Mouse (Mus musculus) cerebellum, adult 9-11 months (tissue): ENCODE measurements around the gene Prkd2.

Experiments
- DNase-seq: peaks from one replicate; pipeline ENCODE4 v3.0.0; 2022

Gene Prkd2

DNA sequence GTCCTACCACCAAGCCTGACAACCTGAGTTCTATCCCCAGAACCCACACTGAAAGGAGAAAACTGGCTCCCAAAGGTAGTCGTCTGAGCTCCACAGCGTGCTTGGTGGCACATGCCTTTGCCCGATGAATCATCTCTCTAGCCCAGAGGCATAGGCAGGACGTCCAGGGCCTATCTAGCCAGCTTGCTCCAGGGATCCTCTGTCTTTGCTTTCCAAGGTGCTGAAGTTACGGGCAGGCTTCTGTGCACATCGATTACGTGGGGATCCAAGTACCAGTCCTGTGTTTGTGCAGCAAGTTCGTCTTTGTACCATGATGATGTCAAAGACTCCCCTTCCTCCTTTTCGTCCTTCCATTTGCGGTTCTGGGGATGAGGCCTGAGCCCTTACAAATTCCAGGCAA lies 28.9 kb downstream of the Prkd2 start:
- DNase-seq, result no peak

DNA sequence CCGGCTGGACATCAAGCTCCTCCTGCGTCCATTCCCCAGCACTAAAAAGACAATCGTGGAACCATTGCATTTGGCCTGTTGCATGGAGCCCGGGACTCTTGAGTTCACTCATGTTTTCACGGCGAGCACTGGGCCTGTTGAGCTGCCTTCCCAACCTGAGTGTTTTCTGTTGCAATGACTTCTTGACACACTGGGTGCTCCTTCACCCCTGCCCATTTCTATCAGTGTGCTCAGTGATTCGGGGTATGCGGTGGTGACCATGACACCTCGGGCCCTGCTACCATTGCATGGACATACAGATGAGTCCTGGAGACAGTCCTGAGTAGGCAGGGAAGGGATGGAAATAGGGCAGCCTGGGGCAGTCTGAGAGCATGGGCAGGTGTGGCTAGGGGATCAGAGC lies 29.8 kb downstream of the Prkd2 start:
- no peak for DNase-seq

GRCm38 (mm10) chr7:16873392-16873791 lies 30.7 kb downstream of the Prkd2 start:
- no peak for DNase-seq

GRCm38 (mm10) chr7:16874190-16874589 lies 31.5 kb downstream of the Prkd2 start:
- DNase-seq, result peak; percentile 85

GRCm38 (mm10) chr7:16874756-16875309 lies 32.1 kb downstream of the Prkd2 start:
- DNase-seq, result peak; percentile 100

- no peak for DNase-seq
These were observed 32.4 kb downstream of the Prkd2 start, which contains the start of gene Dact3 for GRCm38 (mm10) chr7:16875310-16875325. Dact3 (plus strand) TSS chr7:16875317.

- no peak for DNase-seq
These were observed 32.6 kb downstream of the Prkd2 start for GRCm38 (mm10) chr7:16875326-16875725.

DNA sequence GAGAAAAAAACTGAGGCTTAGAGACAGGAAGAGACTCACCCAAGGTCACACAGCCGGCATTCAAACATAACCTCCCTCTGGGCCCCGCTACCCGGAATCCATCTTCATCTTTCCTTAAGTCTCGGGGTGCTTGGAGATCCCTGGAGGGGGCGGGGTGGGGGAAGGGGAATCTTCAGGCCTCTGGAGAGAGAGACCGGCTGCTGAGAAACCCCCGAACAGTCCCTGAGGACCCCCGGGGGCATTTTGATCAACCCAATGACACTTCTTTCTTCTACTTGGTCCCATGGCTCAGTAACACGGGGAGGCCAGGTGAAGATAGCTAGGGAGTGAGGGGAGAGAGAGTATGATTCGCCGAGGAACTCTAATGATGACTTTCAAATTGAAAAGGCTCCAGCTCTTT lies 33.3 kb downstream of the Prkd2 start:
- peak; percentile 50 for DNase-seq

DNA sequence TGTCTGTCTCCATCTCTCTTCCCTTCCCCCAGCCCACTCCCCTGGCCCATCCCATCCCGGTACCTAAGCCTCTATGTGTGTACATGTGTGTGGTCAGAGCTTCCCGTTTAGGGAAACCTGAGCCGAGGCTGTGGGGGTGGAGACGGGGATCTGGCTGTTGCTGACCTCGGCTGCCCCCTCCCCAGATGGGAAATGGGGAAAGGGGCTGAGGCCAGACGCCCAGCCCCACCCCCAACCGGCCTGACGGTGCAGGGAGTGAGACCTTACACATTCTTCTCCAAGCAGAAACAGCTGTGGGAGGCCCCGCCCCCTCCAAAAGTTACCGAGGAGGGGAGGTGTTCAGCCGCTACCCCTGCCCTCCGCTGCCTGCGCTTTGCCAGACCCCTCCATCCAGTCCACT lies 33.9 kb downstream of the Prkd2 start:
- peak; percentile 80 for DNase-seq

DNA sequence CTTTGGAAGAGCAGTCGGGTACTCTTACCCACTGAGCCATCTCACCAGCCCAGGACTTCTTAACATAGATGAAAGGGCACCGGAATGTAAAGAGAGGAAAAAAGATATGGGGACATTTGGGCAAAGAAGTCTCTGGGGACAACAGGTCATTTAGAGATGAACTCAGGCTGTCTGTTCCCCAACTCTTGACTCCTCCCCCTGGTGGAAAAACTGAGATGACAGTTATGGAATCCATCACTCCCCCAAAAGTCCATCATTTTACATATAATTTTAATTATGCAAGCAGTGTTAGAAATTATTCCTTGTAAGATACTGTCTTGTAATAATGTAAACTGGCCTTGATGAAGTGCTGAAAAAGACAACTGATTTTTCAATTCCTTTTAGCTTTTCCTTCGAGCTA lies 35.0 kb downstream of the Prkd2 start:
- no peak for DNase-seq

DNA sequence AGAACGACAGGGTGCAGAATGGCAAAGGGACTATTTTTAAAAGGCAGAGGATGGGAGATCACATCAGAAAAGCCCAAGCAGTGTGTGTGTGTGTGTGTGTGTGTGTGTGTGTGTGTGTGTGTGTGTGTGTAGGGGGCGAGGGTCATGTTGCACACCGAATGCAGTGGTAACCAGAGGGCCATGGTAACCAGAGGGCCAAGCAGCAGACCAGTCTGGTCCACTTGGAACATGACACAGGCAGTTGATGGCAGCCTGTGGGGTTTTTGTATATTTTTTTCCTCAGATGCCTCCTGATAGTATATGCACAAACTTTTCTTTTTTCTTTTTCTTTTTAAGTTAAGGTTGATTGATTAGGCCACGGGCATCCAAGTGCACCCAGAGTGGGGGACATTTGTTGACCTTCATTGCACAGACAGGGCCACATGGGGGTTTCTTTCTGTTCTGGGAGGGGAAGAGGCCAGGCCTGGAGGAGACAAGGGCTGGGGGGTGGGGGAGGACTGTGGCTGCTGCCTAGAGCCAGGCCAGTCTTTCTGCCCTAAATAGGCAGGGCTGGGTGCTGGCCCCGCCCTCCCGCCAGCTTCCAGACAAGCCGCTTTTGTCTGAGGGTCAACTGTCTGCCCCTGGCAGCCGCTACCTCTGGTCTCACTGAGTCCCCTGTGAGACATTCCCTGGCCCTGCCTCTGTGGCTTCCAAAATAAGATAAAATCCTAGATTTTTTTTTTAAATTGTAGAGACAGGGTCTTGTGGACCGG lies 37.3 kb downstream of the Prkd2 start:
- DNase-seq, result no peak

DNA sequence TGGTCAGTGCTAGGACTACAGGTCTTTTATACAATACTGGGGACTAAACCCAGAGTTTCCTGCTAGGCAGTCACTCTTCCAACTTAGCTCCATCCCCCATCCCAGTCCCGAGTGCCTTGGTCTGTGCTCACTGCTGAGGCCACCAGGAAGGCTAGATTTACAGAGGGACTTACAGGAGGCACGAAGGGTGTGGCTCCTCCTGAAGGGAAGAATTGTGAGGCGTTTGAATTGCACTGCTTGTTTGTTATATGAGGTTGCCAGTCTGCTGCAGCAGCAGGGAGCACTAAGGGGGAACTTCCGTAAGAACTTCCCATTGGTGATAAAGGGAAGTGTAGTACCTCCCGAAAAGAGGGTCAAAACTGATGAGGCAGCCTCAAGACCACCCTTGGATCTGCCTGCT lies 37.9 kb downstream of the Prkd2 start:
- DNase-seq, result no peak

GRCm38 (mm10) chr7:16883162-16883561 lies 40.5 kb downstream of the Prkd2 start:
- no peak for DNase-seq

DNA sequence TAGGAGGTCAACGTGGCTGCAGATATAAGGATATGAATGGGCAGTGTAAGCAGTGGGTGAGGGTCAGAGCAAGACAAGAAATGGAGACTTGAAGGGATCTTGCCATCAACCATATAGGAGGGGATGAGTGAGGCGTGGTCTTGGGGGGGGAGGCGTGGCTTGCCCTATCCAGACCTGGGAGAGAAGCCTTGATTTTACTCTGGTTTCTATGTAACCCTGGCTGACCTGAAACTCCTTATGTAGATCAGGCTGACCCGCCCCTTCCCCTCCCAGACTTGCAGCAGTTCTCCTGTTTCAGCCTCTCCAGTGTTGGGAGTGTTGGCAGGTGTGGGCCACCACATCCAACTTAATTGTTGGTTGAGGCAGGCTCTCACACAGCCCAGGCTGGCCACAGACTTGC lies 41.6 kb downstream of the Prkd2 start:
- DNase-seq, result no peak

GRCm38 (mm10) chr7:16885271-16885776 lies 42.6 kb downstream of the Prkd2 start:
- no peak for DNase-seq

DNA sequence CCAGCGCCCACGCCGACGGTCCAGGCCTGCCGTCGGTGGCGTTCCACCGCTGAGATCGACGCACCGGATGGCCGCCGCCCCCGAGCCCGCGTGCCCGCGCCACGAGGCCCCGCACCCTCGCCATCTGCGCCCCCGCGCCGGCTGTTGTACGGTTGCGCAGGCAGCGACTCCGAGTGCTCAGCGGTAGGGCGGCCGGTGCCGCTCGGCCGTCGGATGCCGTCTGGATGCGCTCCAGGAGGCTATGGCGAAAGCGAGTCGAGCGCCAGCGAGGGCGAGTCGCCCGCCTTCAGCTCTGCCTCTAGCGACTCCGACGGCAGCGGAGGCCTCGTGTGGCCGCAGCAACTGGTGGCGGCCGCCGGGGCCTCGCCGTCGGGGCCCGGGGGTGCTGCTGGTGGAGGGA lies 43.2 kb downstream of the Prkd2 start:
- no peak for DNase-seq

DNA sequence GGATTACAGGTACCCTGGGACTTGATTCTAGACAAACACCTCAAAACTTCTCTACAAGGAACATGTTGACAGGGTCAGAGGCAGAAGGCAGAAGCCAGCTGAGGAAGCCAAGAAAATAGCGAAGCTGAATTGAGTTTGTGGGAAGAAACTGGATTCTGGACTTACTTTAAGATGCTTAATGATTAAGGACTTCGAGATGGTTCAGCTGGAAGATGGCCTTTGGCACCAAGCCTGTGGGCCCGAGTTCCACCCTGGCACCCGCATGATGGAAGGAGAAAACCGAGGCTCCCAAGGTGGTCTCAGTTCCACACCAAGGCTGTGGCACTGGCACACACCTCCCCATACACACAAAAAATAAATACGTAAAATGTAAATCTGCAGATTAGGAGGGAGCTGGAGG lies 47.8 kb downstream of the Prkd2 start:
- DNase-seq, result peak; percentile 41

GRCm38 (mm10) chr7:16890944-16891343 lies 48.2 kb downstream of the Prkd2 start:
- DNase-seq, result peak; percentile 47

DNA sequence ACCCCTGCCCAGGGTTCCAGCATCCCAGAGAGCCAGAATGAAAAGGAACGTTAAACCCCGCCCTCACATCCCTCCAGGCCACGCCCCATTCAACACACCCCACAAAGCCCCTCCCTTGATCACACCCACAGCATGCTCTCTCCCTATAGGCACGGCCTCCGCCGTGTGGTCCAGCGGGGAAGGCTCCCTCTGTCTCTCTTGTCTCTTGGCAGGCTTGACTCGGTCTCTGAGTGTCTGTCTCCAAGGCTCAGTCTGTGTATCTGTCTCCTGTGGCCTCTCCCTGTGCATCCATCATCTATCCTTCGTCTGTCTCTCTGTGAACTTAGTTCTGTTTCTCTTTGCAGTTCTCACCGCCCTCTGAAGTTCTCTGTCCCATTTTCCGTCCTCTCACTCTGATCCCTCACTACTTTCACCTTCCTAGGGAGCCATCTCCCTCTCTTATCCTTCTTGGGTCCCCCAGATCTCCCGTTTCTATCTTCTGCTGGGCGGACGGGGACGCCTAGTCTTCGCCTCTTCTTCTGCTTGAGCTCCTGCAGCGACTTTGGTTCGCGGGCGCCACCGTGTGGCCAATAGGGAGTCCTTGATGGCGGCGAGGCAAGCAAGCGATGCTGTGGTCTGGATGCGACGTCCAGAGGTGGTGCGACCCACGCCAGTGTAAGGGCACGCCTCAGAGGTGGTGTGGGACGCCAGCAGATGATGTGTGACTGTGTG lies 49.1 kb downstream of the Prkd2 start, which contains the start of gene Gng8:
Gene Gng8 (plus strand): TSS at position 146 of the 711 bp plus-strand sequence.
- DNase-seq, result peak; percentile 83

- DNase-seq, result no peak
These were observed 49.6 kb downstream of the Prkd2 start for GRCm38 (mm10) chr7:16892352-16892730.

- peak; percentile 58 for DNase-seq
These were observed 50.9 kb downstream of the Prkd2 start for GRCm38 (mm10) chr7:16893612-16894011.

DNA sequence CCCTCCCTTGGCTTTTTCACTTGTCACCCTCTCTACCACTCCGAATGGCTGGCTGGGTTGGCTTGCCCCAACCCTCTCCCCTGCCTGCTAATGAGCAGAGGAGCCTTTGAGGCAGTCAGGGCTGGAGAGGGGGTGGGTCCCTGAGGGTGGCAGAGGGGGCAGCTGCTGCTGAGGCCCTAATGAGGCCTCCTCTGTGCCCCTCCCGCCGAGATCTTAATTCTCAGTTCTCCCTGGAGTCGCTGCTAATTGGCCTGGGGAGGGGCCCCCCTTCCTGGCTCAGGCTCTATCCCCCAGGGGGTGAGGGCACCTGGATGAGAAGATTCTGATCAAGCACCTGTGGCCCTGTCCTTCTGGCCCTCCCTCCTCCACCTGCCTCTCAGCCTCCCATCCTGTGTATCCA lies 51.6 kb downstream of the Prkd2 start:
- DNase-seq, result peak; percentile 63

DNA sequence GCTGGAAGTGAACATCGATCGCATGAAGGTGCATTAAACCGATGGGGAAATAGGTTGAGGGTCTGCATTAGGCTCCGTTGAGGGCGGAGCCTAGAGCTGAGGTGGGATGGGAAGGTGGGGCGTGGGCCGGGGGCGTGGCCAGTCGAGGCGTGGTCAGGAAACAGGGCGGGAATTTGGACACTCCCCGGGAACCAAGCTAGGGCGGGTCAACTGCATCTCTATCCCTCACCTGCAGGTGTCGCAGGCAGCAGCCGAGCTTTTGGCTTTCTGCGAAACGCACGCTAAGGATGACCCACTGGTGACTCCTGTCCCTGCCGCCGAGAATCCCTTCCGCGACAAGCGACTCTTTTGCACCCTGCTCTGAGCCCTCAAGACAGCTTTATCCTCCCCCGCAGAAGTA lies 52.3 kb downstream of the Prkd2 start:
- DNase-seq, result peak; percentile 88

DNA sequence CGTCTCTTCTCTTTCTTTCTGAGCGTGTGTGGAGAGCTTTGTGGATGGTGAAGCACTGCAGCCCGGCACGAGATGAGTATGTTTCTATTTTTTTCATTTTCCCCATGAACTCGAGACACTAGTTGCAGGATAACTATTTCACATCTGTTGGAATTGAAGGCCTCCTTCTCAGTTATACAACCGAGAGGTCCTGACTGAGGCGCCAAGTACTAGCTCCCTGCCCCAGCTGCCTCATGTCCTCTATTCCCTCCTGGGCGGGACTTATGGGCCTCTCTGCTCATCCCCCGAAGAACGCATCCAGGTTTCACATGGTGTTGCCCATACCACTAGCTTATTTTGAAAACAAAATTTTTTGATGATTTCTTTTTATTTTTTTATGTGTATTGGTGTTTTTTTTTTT lies 52.8 kb downstream of the Prkd2 start:
- DNase-seq, result peak; percentile 34

DNA sequence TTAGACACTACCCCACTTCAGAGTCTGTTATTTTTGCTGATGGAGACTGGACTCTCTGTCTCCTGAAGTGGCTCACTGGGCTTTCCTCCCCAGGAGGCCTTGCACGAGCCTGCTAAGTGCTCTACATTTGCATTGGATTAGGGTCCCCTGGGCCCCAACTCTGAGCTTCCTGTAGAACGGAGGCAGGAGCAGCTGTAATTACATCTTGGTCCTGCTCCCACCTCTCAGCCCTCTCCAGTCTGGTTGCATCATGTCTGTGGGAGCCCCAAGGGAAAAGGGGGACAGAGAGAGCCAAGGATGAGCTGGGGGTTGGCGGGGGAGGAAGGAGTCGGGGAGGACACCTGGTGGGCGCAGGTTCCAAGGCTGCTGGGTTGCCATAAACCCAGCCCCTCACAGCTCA lies 57.8 kb downstream of the Prkd2 start:
- no peak for DNase-seq
